Mouse (Mus musculus) small intestine, adult 2 months (tissue): ENCODE results near the gene Mrc2. TPM values are rescaled to one million over a fixed set of nuclear protein-coding genes. Genes with fewer than 3 reads are reported as not detected.

ENCODE experiments used
- H3K27ac ChIP-seq: fragments of 200-500 bp; 2 replicates; pipeline ENCODE4 v1.5.1; 2012; ENCODE audit warnings: low read depth, low read length, control low read depth, inconsistent platforms; ENCODE audit not compliant: insufficient read depth
- H3K27me3 ChIP-seq: fragments of 200-500 bp; 2 replicates; pipeline ENCODE4 v1.6.1; 2012; ENCODE audit warnings: mild to moderate bottlenecking, moderate library complexity, low read length, inconsistent platforms; ENCODE audit not compliant: control insufficient read depth, insufficient read depth
- H3K36me3 ChIP-seq: fragments of 200-500 bp; 2 replicates; pipeline ENCODE4 v1.6.1; 2012; ENCODE audit warnings: mild to moderate bottlenecking, low read length, control low read depth, inconsistent platforms; ENCODE audit not compliant: control insufficient read depth, insufficient read depth
- H3K4me1 ChIP-seq: fragments of 200-500 bp; 2 replicates; pipeline ENCODE4 v1.6.1; 2012; ENCODE audit warnings: low read length, inconsistent platforms, mixed read lengths; ENCODE audit not compliant: control insufficient read depth, insufficient read depth, insufficient read length
- H3K4me3 ChIP-seq: fragments of 200-500 bp; 2 replicates; pipeline ENCODE4 v1.5.1; 2012; ENCODE audit warnings: low read depth, mild to moderate bottlenecking, control low read depth, inconsistent platforms, low read length, moderate library complexity
- CTCF ChIP-seq: fragments of 200-500 bp; IDR thresholded peaks from 2 replicates; pipeline ENCODE4 v1.5.1; 2012; ENCODE audit warnings: low read depth, mild to moderate bottlenecking, control low read depth, inconsistent platforms, low read length, moderate library complexity, mixed read lengths; ENCODE audit not compliant: insufficient replicate concordance, insufficient read length; ENCODE audit errors: extremely low read depth
- POLR2A ChIP-seq: fragments of 200-500 bp; IDR thresholded peaks from 2 replicates; pipeline ENCODE4 v1.6.1; 2012; ENCODE audit warnings: low read depth, mild to moderate bottlenecking, control low read depth, inconsistent platforms, low read length, moderate library complexity
- WGBS: fragments of 180-500 bp; shearing (Covaris S2); methylation state at CpG from one replicate; pipeline ENCODE4 v1.1.7; 2018; 5-methylcytosine and 5-hydroxymethylcytosine counted together
- polyA plus RNA-seq: library from polyadenylated mRNA; depleted of rRNA; stranded (reverse); fragments of >200 nt; gene quantifications from 2 replicates; pipeline ENCODE4 v1.2.3, GENCODE M21; 2012

Mrc2 gene
- polyA plus RNA-seq, 1 experiment: 3.9 TPM

DNA sequence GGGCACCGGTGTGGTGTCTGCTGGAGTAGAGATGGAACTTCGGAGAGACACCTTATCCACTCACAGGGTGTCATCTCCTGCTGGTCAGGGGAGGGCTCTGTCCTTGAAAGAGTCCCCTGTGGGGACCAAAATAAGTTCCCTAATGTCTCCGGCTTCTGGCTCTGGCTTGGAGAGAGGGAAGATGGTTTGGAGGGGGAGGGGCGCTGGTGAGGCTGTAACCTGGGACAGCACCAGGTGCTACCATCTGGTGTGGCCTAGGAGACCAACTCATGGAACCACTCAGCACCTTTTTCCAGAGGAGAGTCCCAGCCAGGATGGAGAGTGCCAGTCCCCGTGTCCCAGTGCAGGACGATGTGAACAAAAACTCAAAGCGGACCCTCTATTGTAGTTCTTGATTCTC, 58.2 kb downstream of the Mrc2 start:
- TF ChIP-seq CTCF (no peak), POLR2A (no peak)
- H3K4me1 ChIP-seq: peaks cover 13% of the 10 kb centered on the region
- no peaks in the 10 kb centered on the region for H3K27me3 ChIP-seq
- H3K27ac ChIP-seq: no peak overlapping the region
- H3K36me3 ChIP-seq: no peaks in the 10 kb centered on the region
- WGBS: 93% methylated on average over 7 of the region's 7 CpGs
- H3K4me3 ChIP-seq: no peak overlapping the region

DNA sequence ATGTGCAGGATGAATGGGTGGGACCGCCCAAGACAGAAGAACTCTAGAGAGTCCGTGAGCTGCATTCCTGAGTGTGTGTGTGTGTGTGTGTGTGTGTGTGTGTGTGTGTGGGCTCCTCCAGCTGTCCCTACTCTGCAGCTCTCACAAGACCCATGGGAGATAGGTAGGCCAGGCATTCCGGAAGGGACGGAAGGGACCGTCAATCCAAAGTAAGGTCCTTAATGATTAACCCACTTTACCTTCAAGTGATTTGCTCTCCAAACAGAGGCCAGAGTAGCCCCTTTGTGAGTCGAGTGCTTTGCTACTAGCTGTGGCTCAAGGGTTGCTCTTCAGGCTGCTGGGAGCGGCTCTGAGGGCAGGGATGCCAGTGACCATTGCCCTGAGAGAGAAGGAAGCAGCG, 59.7 kb downstream of the Mrc2 start:
- no peak for TF ChIP-seq CTCF
- TF ChIP-seq POLR2A: no peak

DNA sequence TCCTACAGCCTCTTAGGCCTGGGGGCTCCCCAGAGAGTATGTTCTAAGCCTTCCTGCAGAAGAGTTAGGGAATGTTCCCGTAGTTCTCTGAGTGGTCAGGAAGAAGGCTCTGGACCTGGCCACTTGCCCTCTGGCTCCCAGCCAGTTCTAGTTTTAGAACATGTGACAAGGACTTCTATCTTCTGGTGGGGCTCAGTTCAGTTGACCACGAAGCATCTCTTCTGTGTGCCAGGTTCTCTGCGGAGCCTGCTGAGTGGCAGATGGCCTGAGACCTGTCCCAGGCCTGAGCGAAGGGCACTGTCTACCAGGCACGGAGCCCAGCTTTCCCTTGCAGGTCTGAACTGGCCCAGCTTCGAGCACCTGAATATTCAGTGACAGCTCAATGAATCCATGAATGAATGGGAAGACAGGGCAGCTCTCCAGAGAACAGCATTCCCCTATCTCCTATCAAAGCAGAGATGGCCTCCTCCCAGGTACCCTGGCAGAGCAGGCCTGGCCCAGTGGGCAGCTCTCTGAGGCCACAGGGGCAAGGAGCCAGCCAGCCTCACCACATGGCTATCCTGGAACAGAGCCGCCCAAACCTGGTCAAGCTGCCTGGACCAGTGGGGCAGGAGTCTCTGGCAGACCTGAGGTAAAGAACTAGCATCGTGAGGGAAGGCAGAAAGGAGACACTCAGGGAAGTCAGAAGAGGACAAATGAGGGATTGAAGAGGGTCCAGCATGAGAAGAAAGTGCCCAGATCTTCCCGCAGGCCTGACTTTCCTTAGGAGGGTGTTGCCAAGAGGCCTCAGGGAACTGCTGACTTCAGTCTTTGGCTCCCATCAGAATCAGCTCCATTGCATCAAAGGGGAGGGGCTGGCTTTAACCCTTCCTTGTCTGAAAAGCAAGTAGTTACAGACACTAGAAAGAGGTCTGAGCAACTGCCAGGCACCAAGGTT, 60.8 kb downstream of the Mrc2 start:
- Histone ChIP-seq H3K4me1 (peaks cover 13% of the 10 kb centered on the region), H3K36me3 (no peaks in the 10 kb centered on the region), H3K27me3 (no peaks in the 10 kb centered on the region), H3K27ac (no peak overlapping the region), H3K4me3 (no peak overlapping the region)
- TF ChIP-seq CTCF (no peak), POLR2A (no peak)
- 50% methylated on average over 9 of the region's 9 CpGs for WGBS

More for the DNA sequence above, 59.7 kb downstream of the Mrc2 start:
- no peak overlapping the region for H3K27ac ChIP-seq
- peaks cover 13% of the 10 kb centered on the region for H3K4me1 ChIP-seq
- WGBS: 22% methylated on average over 8 of the region's 8 CpGs
- no peaks in the 10 kb centered on the region for H3K27me3 ChIP-seq
- no peaks in the 10 kb centered on the region for H3K36me3 ChIP-seq
- no peak overlapping the region for H3K4me3 ChIP-seq

DNA sequence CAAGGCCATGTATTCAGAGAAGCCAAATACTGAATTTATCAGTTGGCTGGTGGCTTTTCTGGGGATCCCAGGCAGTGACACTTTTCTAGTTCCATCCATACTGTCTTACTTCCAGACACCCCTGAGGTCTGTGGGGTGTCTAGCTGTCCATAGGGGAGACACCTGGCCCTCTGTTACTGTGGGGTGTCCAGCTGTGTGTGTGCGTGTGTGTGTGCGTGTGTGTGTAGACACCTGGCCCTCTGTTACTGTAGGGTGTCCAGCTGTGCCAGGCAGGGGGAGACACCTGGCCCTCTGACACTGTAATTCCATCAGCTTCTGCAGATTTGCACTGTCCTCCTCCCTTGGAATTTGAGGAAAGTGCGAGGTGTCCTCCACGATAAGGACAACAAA, 61.4 kb downstream of the Mrc2 start:
- WGBS: 90% methylated on average over 4 of the region's 4 CpGs
- TF ChIP-seq POLR2A (no peak), CTCF (no peak)
- H3K36me3 ChIP-seq: no peaks in the 10 kb centered on the region

DNA sequence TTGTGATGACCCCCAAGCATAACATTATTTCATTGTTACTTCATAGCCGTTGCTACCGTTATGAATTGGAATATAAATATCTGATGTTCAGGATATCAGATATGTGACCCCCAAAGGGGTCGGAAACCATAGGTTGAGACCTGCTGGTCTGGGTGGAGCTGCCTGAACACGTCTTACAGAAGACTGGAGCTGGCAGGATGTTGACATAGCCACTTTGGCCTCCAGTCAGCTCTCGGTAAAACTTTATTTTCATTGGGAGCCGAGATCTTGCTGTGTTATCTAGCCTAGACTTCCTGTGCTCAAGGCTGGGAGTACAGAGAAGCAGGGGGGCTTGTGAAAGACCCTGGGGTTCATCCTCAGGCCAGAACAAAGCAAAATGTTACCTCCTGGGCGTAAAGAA, 63.9 kb downstream of the Mrc2 start:
- TF ChIP-seq CTCF (no peak), POLR2A (no peak)
- Histone ChIP-seq H3K27ac (no peak overlapping the region), H3K4me3 (no peak overlapping the region), H3K4me1 (peaks cover 13% of the 10 kb centered on the region), H3K36me3 (no peaks in the 10 kb centered on the region), H3K27me3 (no peaks in the 10 kb centered on the region)
- 52% methylated on average over 7 of the region's 7 CpGs for WGBS

More for the DNA sequence above, 61.4 kb downstream of the Mrc2 start:
- Histone ChIP-seq H3K4me1 (peaks cover 13% of the 10 kb centered on the region), H3K27me3 (no peaks in the 10 kb centered on the region), H3K27ac (no peak overlapping the region), H3K4me3 (no peak overlapping the region)

DNA sequence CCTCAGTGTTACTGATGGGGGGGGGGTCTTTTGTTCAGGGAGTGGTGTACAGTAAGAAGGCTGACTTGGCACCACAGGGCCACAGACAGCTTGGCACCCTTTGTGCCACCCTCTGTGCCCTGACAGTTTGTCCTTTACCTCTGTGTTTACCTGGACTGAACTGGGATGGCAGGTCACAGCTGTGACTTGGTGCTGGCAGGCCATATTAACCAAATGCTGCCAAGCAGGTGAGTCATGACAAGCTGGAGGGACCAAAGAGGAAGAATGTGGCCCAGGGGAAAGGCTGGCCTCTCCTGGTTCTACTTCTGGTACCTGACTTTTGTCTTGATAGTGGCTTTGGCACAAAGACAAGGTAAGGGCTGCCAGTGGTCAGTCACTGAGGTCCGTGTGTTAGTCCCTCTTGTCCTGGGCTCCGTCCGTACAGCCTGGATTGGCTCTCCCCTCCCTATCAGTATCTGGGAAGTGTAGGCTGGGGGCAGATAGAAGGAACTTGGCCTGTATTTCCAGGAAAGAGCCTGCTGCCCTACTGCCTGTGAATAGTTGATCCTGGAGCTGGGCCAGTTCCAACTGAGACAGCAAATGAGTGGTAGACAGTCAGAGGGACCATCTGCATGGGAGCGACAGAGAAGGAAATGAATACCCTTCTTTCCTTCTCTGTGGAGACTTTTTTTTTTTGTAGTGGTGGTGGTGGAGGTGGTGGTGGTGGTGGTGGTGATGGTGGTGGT, 69.8 kb downstream of the Mrc2 start:
- no peaks in the 10 kb centered on the region for H3K27me3 ChIP-seq
- H3K27ac ChIP-seq: no peak overlapping the region
- 91% methylated on average over 4 of the region's 4 CpGs for WGBS
- peaks cover 6% of the 10 kb centered on the region for H3K4me1 ChIP-seq
- no peaks in the 10 kb centered on the region for H3K36me3 ChIP-seq
- H3K4me3 ChIP-seq: no peak overlapping the region
- no peak for TF ChIP-seq CTCF
- no peak for TF ChIP-seq POLR2A
